Mouse (Mus musculus) ovary, postnatal 14 days (tissue): ENCODE data around the gene Rtn4rl1.

ENCODE experiments used
- DNase-seq: peaks from one replicate; pipeline ENCODE4 v3.0.0; 2022; ENCODE audit warnings: low spot score

The Rtn4rl1 gene

GRCm38 (mm10) chr11:75297631-75298030 is 104.0 kb downstream of the Rtn4rl1 start:
- no peak for DNase-seq

GRCm38 (mm10) chr11:75298491-75298890 is 104.9 kb downstream of the Rtn4rl1 start:
- no peak for DNase-seq

GRCm38 (mm10) chr11:75299786-75300185 is 106.2 kb downstream of the Rtn4rl1 start:
- no peak for DNase-seq

- DNase-seq, result no peak
Observed at GRCm38 (mm10) chr11:75300954-75301353, 107.4 kb downstream of the Rtn4rl1 start.

- DNase-seq, result no peak
Observed at GRCm38 (mm10) chr11:75304797-75305196, 111.2 kb downstream of the Rtn4rl1 start.

- DNase-seq, result no peak
Observed at GRCm38 (mm10) chr11:75308650-75309049, 115.1 kb downstream of the Rtn4rl1 start.

- DNase-seq, result no peak
Observed at GRCm38 (mm10) chr11:75310813-75311212, 117.2 kb downstream of the Rtn4rl1 start.

GRCm38 (mm10) chr11:75311751-75312150 is 118.2 kb downstream of the Rtn4rl1 start:
- no peak for DNase-seq

GRCm38 (mm10) chr11:75313834-75314233 is 120.3 kb downstream of the Rtn4rl1 start:
- DNase-seq, result no peak
